In genomic region chr7:102104126-102104525, GRCm38 (mm10) we compare ENCODE assay signal across 20 mouse cellular contexts. TPM values are rescaled to one million over a fixed set of nuclear protein-coding genes. Genes with fewer than 3 reads are reported as not detected.
A peak's percentile ranks its signal among the peaks of the same experiment; 100 is the strongest.
DNase-seq lines count a peak whose midpoint lies in the region; ATAC-seq and TF ChIP-seq lines count a peak whose summit lies in the region.
"Had no signal": no experiment of that assay in that cellular context is flagged by ENCODE, and none has a peak within 500 bp of the region (broad histone marks: within the 10 kb centered on the region; RNA-seq: fewer than 3 reads in every experiment).

No protein-coding gene starts in this region.

- TF ChIP-seq POLR2A in cerebellum, adult 2 months (IDR thresholded peaks at IDR 0.05; ENCODE audit: borderline replicate concordance, insufficient read depth, low read length), result no peak

- H3K4me2 ChIP-seq in kidney, embryonic 15.5 days, result no peak overlapping the region
- H3K4me2 ChIP-seq in lung, postnatal 0 days (replicated peaks; ENCODE audit: low read depth, low read length), result no peak overlapping the region
- H3K4me2 ChIP-seq in forebrain, embryonic 14.5 days (ENCODE audit: low read length), result no peak overlapping the region
- H3K4me2 ChIP-seq: hindbrain, embryonic 14.5 days had no signal

- H3K27me3 ChIP-seq in kidney, embryonic 15.5 days, result no peaks in the 10 kb centered on the region
- no peaks in the 10 kb centered on the region for H3K27me3 ChIP-seq in cerebellum, adult 2 months (ENCODE audit: control insufficient read depth, insufficient read depth, low read length)
- no peaks in the 10 kb centered on the region for H3K27me3 ChIP-seq in lung, postnatal 0 days (replicated peaks; ENCODE audit: insufficient read depth, low read length)
- no peaks in the 10 kb centered on the region for H3K27me3 ChIP-seq in forebrain, embryonic 14.5 days (replicated peaks; ENCODE audit: control insufficient read depth, insufficient read depth, low read length)
- H3K27me3 ChIP-seq: CH12.LX had no signal

- peak; percentile 29 for DNase-seq in cerebellum, adult 11 months
- DNase-seq in cerebellum, postnatal 4 days (ENCODE audit: low spot score in 2 of 2), result no peak
- peak; percentile 11 for DNase-seq in kidney, adult 9 months
- DNase-seq in cerebellum, adult 2 months, result peak; percentile 36 to 63
- DNase-seq in lung, postnatal 0 days (ENCODE audit: low spot score), result peak; percentile 23
- no peak for DNase-seq in forebrain, embryonic 14.5 days (ENCODE audit: low spot score)
- no peak for DNase-seq in frontal cortex, adult 2 months (ENCODE audit: extremely low spot score in 1 of 2, low spot score in 1 of 2)
- DNase-seq: adrenal gland, postnatal 25 days; gastrocnemius, postnatal 36 days; liver, postnatal 0 days; thymus, postnatal 36 days had no signal

- no peak for ATAC-seq in kidney, embryonic 15.5 days (replicated peaks; ENCODE audit: low FRiP score)
- ATAC-seq in lung, postnatal 0 days, result peak; percentile 41; the same call in 1 of the 2 replicates
- no peak for ATAC-seq in forebrain, embryonic 14.5 days
- ATAC-seq: intestine, embryonic 16.5 days had no signal

- TF ChIP-seq CTCF in cerebellum, adult 2 months (IDR thresholded peaks at IDR 0.05; ENCODE audit: borderline replicate concordance, insufficient read depth, low read depth, low read length), result no peak
- no peak for TF ChIP-seq CTCF in lung, postnatal 0 days (IDR thresholded peaks at IDR 0.05)

- 62% methylated on average over 5 of the region's 5 CpGs for WGBS in kidney, embryonic 15.5 days
- WGBS in cerebellum, adult 2 months, result 24% methylated on average over 5 of the region's 5 CpGs
- 44% methylated on average over 5 of the region's 5 CpGs for WGBS in lung, postnatal 0 days
- 78% methylated on average over 5 of the region's 5 CpGs for whole genome bisulfite sequencing in forebrain, embryonic 14.5 days

- H3K27ac ChIP-seq in kidney, embryonic 15.5 days, result no peak overlapping the region
- H3K27ac ChIP-seq in cerebellum, adult 2 months (ENCODE audit: insufficient read depth, low read length), result no peak overlapping the region
- no peak overlapping the region for H3K27ac ChIP-seq in lung, postnatal 0 days (ENCODE audit: low read length)
- H3K27ac ChIP-seq in forebrain, embryonic 14.5 days (ENCODE audit: low read depth, low read length), result no peak overlapping the region
- H3K27ac ChIP-seq: embryonic facial prominence, embryonic 10.5 days; hindbrain, embryonic 14.5 days; stomach, postnatal 0 days had no signal

- no peak overlapping the region for H3K9ac ChIP-seq in kidney, embryonic 15.5 days
- H3K9ac ChIP-seq in lung, postnatal 0 days (replicated peaks; ENCODE audit: low read depth), result no peak overlapping the region
- no peak overlapping the region for H3K9ac ChIP-seq in forebrain, embryonic 14.5 days (ENCODE audit: low read length)
- H3K9ac ChIP-seq: hindbrain, embryonic 14.5 days; liver, postnatal 0 days had no signal

- peaks cover 34% of the 10 kb centered on the region for H3K4me1 ChIP-seq in kidney, embryonic 15.5 days
- H3K4me1 ChIP-seq in cerebellum, adult 2 months (ENCODE audit: control insufficient read depth, insufficient read depth, low read length), result peaks cover 4% of the 10 kb centered on the region
- H3K4me1 ChIP-seq in lung, postnatal 0 days (ENCODE audit: insufficient read depth, low read depth, low read length), result peaks cover 14% of the 10 kb centered on the region
- peaks cover 7% of the 10 kb centered on the region; the same call in 1 of the 2 replicates for H3K4me1 ChIP-seq in forebrain, embryonic 14.5 days (ENCODE audit: control insufficient read depth, insufficient read depth, low read length)

- no peaks in the 10 kb centered on the region for H3K9me3 ChIP-seq in kidney, embryonic 15.5 days (replicated peaks)
- no peaks in the 10 kb centered on the region for H3K9me3 ChIP-seq in lung, postnatal 0 days (ENCODE audit: low read length)
- H3K9me3 ChIP-seq in forebrain, embryonic 14.5 days (replicated peaks; ENCODE audit: control insufficient read depth, low read length), result no peaks in the 10 kb centered on the region
- H3K9me3 ChIP-seq: embryonic facial prominence, embryonic 10.5 days had no signal

- H3K36me3 ChIP-seq in kidney, embryonic 15.5 days, result no peaks in the 10 kb centered on the region
- no peaks in the 10 kb centered on the region for H3K36me3 ChIP-seq in lung, postnatal 0 days (ENCODE audit: insufficient read depth, low read length)
- H3K36me3 ChIP-seq in forebrain, embryonic 14.5 days (ENCODE audit: control insufficient read depth, insufficient read depth, low read length), result no peaks in the 10 kb centered on the region
- H3K36me3 ChIP-seq: embryonic facial prominence, embryonic 10.5 days had no signal

- peak; percentile 12; the same call in 1 of the 2 replicates for TF ChIP-seq EP300 in lung, postnatal 0 days (IDR thresholded peaks at IDR 0.05)

- H3K4me3 ChIP-seq in kidney, embryonic 15.5 days (replicated peaks), result no peak overlapping the region
- H3K4me3 ChIP-seq in cerebellum, adult 2 months (replicated peaks; ENCODE audit: insufficient read depth, low read depth, low read length), result no peak overlapping the region
- no peak overlapping the region for H3K4me3 ChIP-seq in lung, postnatal 0 days (ENCODE audit: low read depth, low read length)
- H3K4me3 ChIP-seq in forebrain, embryonic 14.5 days (ENCODE audit: low read depth, low read length), result no peak overlapping the region
- H3K4me3 ChIP-seq: embryonic facial prominence, embryonic 10.5 days; erythroblast, embryonic 14.5 days had no signal

RNA-seq across cellular contexts. Expression of gene Art1, which starts 2.6 kb away (rescaled TPM):
- 2.4 and 3.4 TPM in 2 replicates for polyA plus RNA-seq in kidney, embryonic 15.5 days (2015; fragmentation: Nextera tagmentation; extraction: Ambion mirVana)
- polyA plus RNA-seq in cerebellum, adult 2 months (2012; rRNA removed), result not detected in 2 replicates
- polyA plus RNA-seq in lung, postnatal 0 days (2015; fragmentation: Nextera tagmentation; extraction: Ambion mirVana), result 0.14 and 0.23 TPM in 2 replicates
- 0.30 and 0.56 TPM in 2 replicates for polyA plus RNA-seq in forebrain, embryonic 14.5 days (2014; fragmentation: Nextera tagmentation; extraction: Ambion mirVana)
- 0.12 and 0.13 TPM in 2 replicates for polyA plus RNA-seq in frontal cortex, adult 2 months (2012; rRNA removed)
- polyA plus RNA-seq: erythroblast, embryonic 14.5 days had no signal

RNA-seq across cellular contexts. Expression of gene Art5, which starts 5.2 kb away (rescaled TPM):
- polyA plus RNA-seq in kidney, embryonic 15.5 days (2015; fragmentation: Nextera tagmentation; extraction: Ambion mirVana), result 1.6 and 2.1 TPM in 2 replicates
- not detected in 2 replicates for polyA plus RNA-seq in cerebellum, adult 2 months (2012; rRNA removed)
- polyA plus RNA-seq in lung, postnatal 0 days (2015; fragmentation: Nextera tagmentation; extraction: Ambion mirVana), result 0.38 and 0.68 TPM in 2 replicates
- 0.98 and 1.0 TPM in 2 replicates for polyA plus RNA-seq in forebrain, embryonic 14.5 days (2014; fragmentation: Nextera tagmentation; extraction: Ambion mirVana)
- polyA plus RNA-seq in frontal cortex, adult 2 months (2012; rRNA removed), result 0.34 and 0.50 TPM in 2 replicates
- polyA plus RNA-seq: erythroblast, embryonic 14.5 days had no signal

RNA-seq across cellular contexts. Expression of gene Chrna10, which starts 12.5 kb away (rescaled TPM):
- polyA plus RNA-seq in kidney, embryonic 15.5 days (2015; fragmentation: Nextera tagmentation; extraction: Ambion mirVana), result not detected in 2 replicates
- polyA plus RNA-seq in cerebellum, adult 2 months (2012; rRNA removed), result 0.05 and 0.08 TPM in 2 replicates
- polyA plus RNA-seq in lung, postnatal 0 days (2015; fragmentation: Nextera tagmentation; extraction: Ambion mirVana), result 0.36 and 1.1 TPM in 2 replicates
- not detected in 2 replicates for polyA plus RNA-seq in forebrain, embryonic 14.5 days (2014; fragmentation: Nextera tagmentation; extraction: Ambion mirVana)
- 8.6 and 10.8 TPM in 2 replicates for polyA plus RNA-seq in frontal cortex, adult 2 months (2012; rRNA removed)
- polyA plus RNA-seq: embryonic facial prominence, embryonic 10.5 days; erythroblast, embryonic 14.5 days; limb, embryonic 11.5 days; liver, postnatal 0 days; stomach, postnatal 0 days had no signal

RNA-seq across cellular contexts. Expression of gene Trpc2, which starts 21.2 kb away (rescaled TPM):
- polyA plus RNA-seq in kidney, embryonic 15.5 days (2015; fragmentation: Nextera tagmentation; extraction: Ambion mirVana), result not detected in 2 replicates
- polyA plus RNA-seq in cerebellum, adult 2 months (2012; rRNA removed), result 0.39 and 1.6 TPM in 2 replicates
- polyA plus RNA-seq in lung, postnatal 0 days (2015; fragmentation: Nextera tagmentation; extraction: Ambion mirVana), result not detected in 2 replicates
- polyA plus RNA-seq in forebrain, embryonic 14.5 days (2014; fragmentation: Nextera tagmentation; extraction: Ambion mirVana), result not detected in 2 replicates
- polyA plus RNA-seq in frontal cortex, adult 2 months (2012; rRNA removed), result 1.8 and 2.0 TPM in 2 replicates
- polyA plus RNA-seq: heart, postnatal 0 days; hindbrain, embryonic 14.5 days; intestine, embryonic 16.5 days; limb, embryonic 11.5 days; liver, postnatal 0 days; stomach, postnatal 0 days had no signal

RNA-seq across cellular contexts. Expression of gene Xntrpc, which starts 38.6 kb away (rescaled TPM):
- polyA plus RNA-seq in kidney, embryonic 15.5 days (2015; fragmentation: Nextera tagmentation; extraction: Ambion mirVana), result 1.6 and 1.7 TPM in 2 replicates
- polyA plus RNA-seq in cerebellum, adult 2 months (2012; rRNA removed), result 3.8 and 4.7 TPM in 2 replicates
- polyA plus RNA-seq in lung, postnatal 0 days (2015; fragmentation: Nextera tagmentation; extraction: Ambion mirVana), result 0.29 and 0.30 TPM in 2 replicates
- polyA plus RNA-seq in forebrain, embryonic 14.5 days (2014; fragmentation: Nextera tagmentation; extraction: Ambion mirVana), result 0.99 and 1.3 TPM in 2 replicates
- 3.9 and 4.3 TPM in 2 replicates for polyA plus RNA-seq in frontal cortex, adult 2 months (2012; rRNA removed)
- polyA plus RNA-seq: erythroblast, embryonic 14.5 days had no signal

Comparison
In these comparisons a context has a peak if more than half of its experiments do, and no peak if none do; other contexts are left out.
1. DNase-seq: peak in cerebellum, adult 11 months (single experiment), kidney, adult 9 months (single experiment), cerebellum, adult 2 months (2 of 2) and lung, postnatal 0 days (single experiment); none in cerebellum, postnatal 4 days (0 of 2), forebrain, embryonic 14.5 days (single experiment) and frontal cortex, adult 2 months (0 of 2).